Mouse (Mus musculus) intestine, embryonic 14.5 days (tissue): Measurements from ENCODE around the gene Pfdn5. TPM values are rescaled to one million over a fixed set of nuclear protein-coding genes. Genes with fewer than 3 reads are reported as not detected.
"Not testable (repeated sequence)": the region's sequence is repeated elsewhere in the genome, so short reads cannot be mapped to it uniquely, and the experiment has no call there.

Experiments used
- ATAC-seq: fragments of 200-750 bp; cut with Nextera tagmentation; replicated peaks from 2 replicates; pipeline ENCODE4 v1.8.0; 2017; ENCODE audit warnings: low read depth, moderate number of reproducible peaks, moderate TSS enrichment, moderate library complexity; ENCODE audit not compliant: low FRiP score, low TSS enrichment
- DNase-seq: peaks from one replicate; pipeline ENCODE4 v3.0.0-alpha.2; 2018; ENCODE audit warnings: low spot score
- H3K27ac ChIP-seq: fragments of 300-500 bp; sonication (generic); 2 replicates; pipeline ENCODE4 v1.5.1; 2014; ENCODE audit warnings: low read depth, mild to moderate bottlenecking, control low read depth
- H3K27me3 ChIP-seq: fragments of 300-500 bp; sonication (generic); replicated peaks from 2 replicates; pipeline ENCODE4 v1.6.1; 2014; ENCODE audit warnings: low read length, control low read depth; ENCODE audit not compliant: control insufficient read depth, insufficient read depth
- H3K36me3 ChIP-seq: fragments of 300-500 bp; sonication (generic); 2 replicates; pipeline ENCODE4 v1.6.1; 2014; ENCODE audit warnings: low read length, control low read depth; ENCODE audit not compliant: control insufficient read depth, insufficient read depth
- H3K4me1 ChIP-seq: fragments of 300-500 bp; sonication (generic); replicated peaks from 2 replicates; pipeline ENCODE4 v1.6.1; 2014; ENCODE audit warnings: low read length, control low read depth, mixed read lengths; ENCODE audit not compliant: control insufficient read depth, insufficient read depth
- H3K4me2 ChIP-seq: fragments of 300-500 bp; sonication (generic); 2 replicates; pipeline ENCODE4 v1.6.1; 2014; ENCODE audit warnings: low read length
- H3K4me3 ChIP-seq: fragments of 300-500 bp; sonication (generic); 2 replicates; pipeline ENCODE4 v1.5.1; 2014; ENCODE audit warnings: low read depth, low read length, control low read depth, mixed read lengths
- H3K9ac ChIP-seq: fragments of 300-500 bp; sonication (generic); 2 replicates; pipeline ENCODE4 v1.6.1; 2014; ENCODE audit warnings: mild to moderate bottlenecking, low read length
- H3K9me3 ChIP-seq: fragments of 300-500 bp; sonication (generic); 2 replicates; pipeline ENCODE4 v1.6.1; 2016; ENCODE audit warnings: low read length, control low read depth; ENCODE audit not compliant: control insufficient read depth
- WGBS: fragments of 180-500 bp; shearing (Covaris S2); extraction: QIAGEN DNeasy Blood & Tissue Kit; methylation state at CpG from one replicate; pipeline ENCODE4 v1.1.7; 2014; 5-methylcytosine and 5-hydroxymethylcytosine counted together
- polyA plus RNA-seq: library from polyadenylated mRNA; unstranded; fragments of >200 nt; fragmentation: Nextera tagmentation; extraction: Ambion mirVana; gene quantifications from 2 replicates; pipeline ENCODE4 v1.2.1, GENCODE M21; 2014

The Pfdn5 gene
- polyA plus RNA-seq, 1 experiment from 2014 or later: 450 TPM

GRCm38 (mm10) chr15:102324654-102325473, 1.1 kb upstream of the Pfdn5 start:
- Histone ChIP-seq H3K9ac (no peak overlapping the region), H3K36me3 (peaks cover 58% of the 10 kb centered on the region), H3K4me2 (peak overlapping the region; percentile 77; the same call in 1 of the 2 replicates), H3K4me3 (no peak overlapping the region), H3K4me1 (peaks cover 7% of the 10 kb centered on the region), H3K9me3 (no peaks in the 10 kb centered on the region), H3K27me3 (no peaks in the 10 kb centered on the region), H3K27ac (no peak overlapping the region)
- WGBS: 70% methylated on average over 12 of the region's 12 CpGs
- ATAC-seq: no peak
- no peak for DNase-seq

DNA sequence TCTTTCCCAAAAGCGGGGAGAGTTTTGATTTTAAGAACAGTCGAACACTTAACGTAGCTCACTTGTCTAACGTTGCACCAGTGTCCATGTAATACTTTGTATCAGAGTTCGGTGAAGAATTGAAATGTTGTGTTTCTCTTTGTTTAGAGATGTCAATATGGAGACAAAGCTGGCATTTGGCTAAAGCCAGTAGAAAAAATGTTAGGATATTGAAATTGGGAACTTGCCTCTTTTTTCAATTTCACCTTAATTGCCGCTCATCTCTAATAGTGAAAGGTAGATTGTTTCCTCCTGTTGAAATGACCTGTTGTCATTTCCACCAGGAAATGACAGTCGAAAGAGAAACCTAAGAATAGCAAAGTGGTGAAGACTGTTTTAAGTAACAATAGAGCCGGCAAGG, 976 bp downstream of the Pfdn5 start:
- peaks cover 13% of the 10 kb centered on the region for H3K4me1 ChIP-seq
- no peak for ATAC-seq
- H3K27me3 ChIP-seq: no peaks in the 10 kb centered on the region
- DNase-seq: no peak
- H3K9me3 ChIP-seq: no peaks in the 10 kb centered on the region
- no peak overlapping the region for H3K27ac ChIP-seq
- 64% methylated on average over 8 of the region's 8 CpGs for WGBS
- H3K36me3 ChIP-seq: peaks cover 46% of the 10 kb centered on the region
- peak overlapping the region; percentile 69 for H3K9ac ChIP-seq
- H3K4me3 ChIP-seq: peak overlapping the region; percentile 72
- peak overlapping the region; percentile 77 for H3K4me2 ChIP-seq

GRCm38 (mm10) chr15:102331610-102332015, 5.7 kb downstream of the Pfdn5 start, which contains the start of gene Myg1:
Gene Myg1 (plus strand): TSS chr15:102331709.
- H3K9me3 ChIP-seq: no peaks in the 10 kb centered on the region
- H3K27ac ChIP-seq: peak within 1 kb of the TSS; percentile 48; the same call in 1 of the 2 replicates
- peak within 1 kb of the TSS; percentile 66 for H3K4me3 ChIP-seq
- under 1% methylated on average over 30 of the region's 30 CpGs for WGBS
- H3K9ac ChIP-seq: peak within 1 kb of the TSS; percentile 73
- peaks cover 53% of the 10 kb centered on the region for H3K36me3 ChIP-seq
- DNase-seq (peak; percentile 84), ATAC-seq (peak; percentile 89)
- peak within 1 kb of the TSS; percentile 97 for H3K4me2 ChIP-seq
- no peaks in the 10 kb centered on the region for H3K27me3 ChIP-seq
- peaks cover 23% of the 10 kb centered on the region for H3K4me1 ChIP-seq

DNA sequence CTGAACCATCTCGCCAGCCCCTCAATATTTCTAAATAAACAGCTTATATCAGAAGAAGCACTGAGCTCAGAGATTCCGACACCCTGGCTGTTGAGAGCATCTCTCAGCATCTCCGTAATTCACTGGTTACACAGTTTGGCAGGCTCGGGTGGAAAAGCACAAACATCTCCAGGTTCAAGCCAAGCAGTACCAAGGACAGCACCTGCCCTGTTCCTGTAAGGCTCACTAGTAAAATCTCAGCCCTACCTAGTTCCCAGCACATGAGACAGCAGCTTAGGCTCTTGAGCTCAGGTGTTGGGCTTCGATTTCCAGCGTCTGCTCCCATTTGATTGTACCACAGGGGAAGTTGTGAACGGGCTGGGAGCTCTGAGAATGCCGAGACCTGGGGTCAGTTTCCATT, 9.3 kb downstream of the Pfdn5 start:
- no peaks in the 10 kb centered on the region for H3K27me3 ChIP-seq
- no peak overlapping the region for H3K4me2 ChIP-seq
- no peaks in the 10 kb centered on the region for H3K9me3 ChIP-seq
- no peak overlapping the region for H3K9ac ChIP-seq
- no peak overlapping the region for H3K4me3 ChIP-seq
- peaks cover 16% of the 10 kb centered on the region for H3K4me1 ChIP-seq
- H3K36me3 ChIP-seq: peaks cover 65% of the 10 kb centered on the region
- no peak for ATAC-seq
- no peak for DNase-seq
- whole genome bisulfite sequencing: 86% methylated on average over 8 of the region's 8 CpGs
- no peak overlapping the region for H3K27ac ChIP-seq

DNA sequence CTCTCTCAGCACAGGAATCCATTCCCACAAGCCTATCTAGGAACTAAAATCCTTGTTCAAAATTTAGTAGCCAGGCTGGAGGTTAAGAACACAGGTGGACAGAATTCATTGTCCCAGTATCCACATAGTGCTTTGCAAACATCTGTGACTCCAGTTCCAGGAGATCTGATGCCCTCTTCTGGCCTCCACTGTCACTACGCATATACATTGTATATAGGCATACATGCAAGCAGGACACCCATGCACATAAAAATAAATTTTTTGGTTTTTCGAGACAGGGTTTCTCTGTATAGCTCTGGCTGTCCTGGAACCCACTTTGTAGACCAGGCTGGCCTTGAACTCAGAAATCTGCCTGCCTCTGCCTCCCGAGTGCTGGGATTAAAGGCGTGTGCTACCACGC, 10.0 kb downstream of the Pfdn5 start:
- not testable (repeated sequence) for H3K9ac ChIP-seq, H3K27me3 ChIP-seq, DNase-seq, ATAC-seq, H3K4me3 ChIP-seq, H3K9me3 ChIP-seq, H3K4me2 ChIP-seq, H3K27ac ChIP-seq
- Histone ChIP-seq H3K4me1 (peaks cover 16% of the 10 kb centered on the region), H3K36me3 (peaks cover 63% of the 10 kb centered on the region)
- whole genome bisulfite sequencing: 87% methylated on average over 5 of the region's 5 CpGs

- H3K27me3 ChIP-seq: no peaks in the 10 kb centered on the region
- WGBS: 91% methylated on average over 4 of the region's 4 CpGs
- H3K9me3 ChIP-seq: no peaks in the 10 kb centered on the region
- peaks cover 63% of the 10 kb centered on the region for H3K36me3 ChIP-seq
- no peak overlapping the region for H3K4me3 ChIP-seq
- H3K4me2 ChIP-seq: no peak overlapping the region
- DNase-seq: no peak
- H3K9ac ChIP-seq: no peak overlapping the region
- peaks cover 10% of the 10 kb centered on the region; the same call in 1 of the 2 replicates for H3K4me1 ChIP-seq
- no peak overlapping the region for H3K27ac ChIP-seq
- no peak for ATAC-seq
These were observed 11.0 kb downstream of the Pfdn5 start for GRCm38 (mm10) chr15:102336946-102337345.

GRCm38 (mm10) chr15:102339612-102340011, 13.7 kb downstream of the Pfdn5 start:
- no peak for DNase-seq
- ATAC-seq: no peak

DNA sequence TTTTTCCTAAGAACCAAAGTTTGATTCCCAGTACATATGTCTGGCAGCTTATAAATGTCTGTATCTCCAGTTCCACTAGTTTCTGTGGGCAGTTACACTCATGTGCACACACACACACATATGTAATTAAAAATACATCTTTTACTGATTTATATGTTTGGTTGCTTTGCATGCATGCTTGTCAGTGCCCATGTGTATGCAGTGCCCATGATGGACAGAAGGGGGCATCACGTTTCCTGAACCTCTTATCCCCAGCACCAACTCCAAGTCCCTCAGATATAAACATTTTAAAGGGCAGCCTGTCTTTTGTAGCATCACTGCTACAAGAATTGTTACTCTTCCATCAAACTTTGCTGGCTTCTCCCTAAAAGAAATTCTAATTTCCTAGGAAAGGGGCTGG, 15.7 kb downstream of the Pfdn5 start:
- H3K4me3 ChIP-seq: no peak overlapping the region
- H3K4me1 ChIP-seq: no peaks in the 10 kb centered on the region
- H3K9ac ChIP-seq: no peak overlapping the region
- H3K36me3 ChIP-seq: peaks cover 70% of the 10 kb centered on the region
- H3K4me2 ChIP-seq: no peak overlapping the region
- H3K27me3 ChIP-seq: no peaks in the 10 kb centered on the region
- WGBS: 11% methylated on average over 1 of the region's 1 CpGs
- ATAC-seq (no peak), DNase-seq (no peak)
- no peaks in the 10 kb centered on the region for H3K9me3 ChIP-seq
- no peak overlapping the region for H3K27ac ChIP-seq

More at GRCm38 (mm10) chr15:102339612-102340011, 13.7 kb downstream of the Pfdn5 start:
- H3K4me3 ChIP-seq: no peak overlapping the region
- H3K27ac ChIP-seq: no peak overlapping the region
- H3K9me3 ChIP-seq: no peaks in the 10 kb centered on the region
- no peaks in the 10 kb centered on the region for H3K4me1 ChIP-seq
- H3K36me3 ChIP-seq: peaks cover 61% of the 10 kb centered on the region
- no peak overlapping the region for H3K4me2 ChIP-seq
- no peaks in the 10 kb centered on the region for H3K27me3 ChIP-seq
- H3K9ac ChIP-seq: no peak overlapping the region
- 54% methylated on average over 5 of the region's 5 CpGs for WGBS

DNA sequence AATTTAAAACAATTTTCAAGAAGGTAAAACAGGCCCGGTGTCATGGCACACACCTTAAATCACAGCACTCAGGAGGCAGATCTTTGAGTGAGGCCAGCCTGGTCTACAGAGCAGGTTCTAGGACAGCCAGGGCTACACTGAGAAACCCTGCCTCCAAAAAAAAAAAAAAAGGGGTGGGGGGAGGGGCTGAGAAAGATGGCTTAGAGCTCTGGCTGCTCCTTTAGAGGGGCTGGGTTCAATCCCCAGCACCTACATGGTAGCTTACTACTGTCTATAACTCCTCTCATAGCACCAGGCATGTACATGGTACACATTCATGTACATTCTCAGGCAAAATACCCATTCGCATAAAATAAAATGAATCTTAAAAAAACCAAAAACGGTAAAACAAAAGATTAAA, 18.6 kb downstream of the Pfdn5 start:
- Histone ChIP-seq H3K9ac (no peak overlapping the region), H3K4me3 (no peak overlapping the region), H3K4me2 (no peak overlapping the region), H3K36me3 (peaks cover 50% of the 10 kb centered on the region), H3K4me1 (peaks cover under 1% of the 10 kb centered on the region; the same call in 1 of the 2 replicates), H3K27ac (no peak overlapping the region), H3K27me3 (no peaks in the 10 kb centered on the region), H3K9me3 (no peaks in the 10 kb centered on the region)
- no peak for ATAC-seq
- DNase-seq: no peak
- WGBS: 94% methylated on average over 3 of the region's 3 CpGs
